Mouse (Mus musculus) forebrain, embryonic 13.5 days (tissue): Measurements from ENCODE around the gene Tmub2. TPM values are rescaled to one million over a fixed set of nuclear protein-coding genes. Genes with fewer than 3 reads are reported as not detected.

ENCODE experiments used
- ATAC-seq: fragments of 200-750 bp; cut with Nextera tagmentation; 2 replicates; pipeline ENCODE4 v1.8.0; 2017
- H3K27ac ChIP-seq: fragments of 300-500 bp; sonication (generic); 2 replicates; pipeline ENCODE4 v1.5.1; 2015; ENCODE audit warnings: inconsistent platforms, mild to moderate bottlenecking, moderate library complexity
- H3K27me3 ChIP-seq: fragments of 300-500 bp; sonication (generic); 2 replicates; pipeline ENCODE4 v1.6.1; 2015; ENCODE audit warnings: mild to moderate bottlenecking, inconsistent platforms
- H3K36me3 ChIP-seq: fragments of 300-500 bp; sonication (generic); 2 replicates; pipeline ENCODE4 v1.6.1; 2015; ENCODE audit warnings: mild to moderate bottlenecking, inconsistent platforms; ENCODE audit not compliant: poor library complexity, severe bottlenecking
- H3K4me1 ChIP-seq: fragments of 300-500 bp; sonication (generic); 2 replicates; pipeline ENCODE4 v1.6.1; 2015; ENCODE audit warnings: inconsistent platforms
- H3K4me2 ChIP-seq: fragments of 300-500 bp; sonication (generic); 2 replicates; pipeline ENCODE4 v1.6.1; 2015; ENCODE audit warnings: inconsistent platforms, mild to moderate bottlenecking, moderate library complexity
- H3K4me3 ChIP-seq: fragments of 300-500 bp; sonication (generic); 2 replicates; pipeline ENCODE4 v1.5.1; 2015; ENCODE audit warnings: mild to moderate bottlenecking, inconsistent platforms
- H3K9ac ChIP-seq: fragments of 300-500 bp; sonication (generic); 2 replicates; pipeline ENCODE4 v1.6.1; 2015; ENCODE audit warnings: mild to moderate bottlenecking, inconsistent platforms
- H3K9me3 ChIP-seq: fragments of 300-500 bp; sonication (generic); replicated peaks from 2 replicates; pipeline ENCODE4 v1.6.1; 2016; ENCODE audit warnings: inconsistent platforms
- WGBS: fragments of 180-500 bp; shearing (Covaris S2); methylation state at CpG from one replicate; pipeline ENCODE4 v1.1.7; 2015; 5-methylcytosine and 5-hydroxymethylcytosine counted together
- polyA plus RNA-seq: library from polyadenylated mRNA; unstranded; fragments of >200 nt; fragmentation: Nextera tagmentation; extraction: Ambion mirVana; gene quantifications from 2 replicates; pipeline ENCODE4 v1.2.1, GENCODE M21; 2015

Tmub2 gene
- polyA plus RNA-seq, 1 experiment from 2014 or later = 63.2 TPM

DNA sequence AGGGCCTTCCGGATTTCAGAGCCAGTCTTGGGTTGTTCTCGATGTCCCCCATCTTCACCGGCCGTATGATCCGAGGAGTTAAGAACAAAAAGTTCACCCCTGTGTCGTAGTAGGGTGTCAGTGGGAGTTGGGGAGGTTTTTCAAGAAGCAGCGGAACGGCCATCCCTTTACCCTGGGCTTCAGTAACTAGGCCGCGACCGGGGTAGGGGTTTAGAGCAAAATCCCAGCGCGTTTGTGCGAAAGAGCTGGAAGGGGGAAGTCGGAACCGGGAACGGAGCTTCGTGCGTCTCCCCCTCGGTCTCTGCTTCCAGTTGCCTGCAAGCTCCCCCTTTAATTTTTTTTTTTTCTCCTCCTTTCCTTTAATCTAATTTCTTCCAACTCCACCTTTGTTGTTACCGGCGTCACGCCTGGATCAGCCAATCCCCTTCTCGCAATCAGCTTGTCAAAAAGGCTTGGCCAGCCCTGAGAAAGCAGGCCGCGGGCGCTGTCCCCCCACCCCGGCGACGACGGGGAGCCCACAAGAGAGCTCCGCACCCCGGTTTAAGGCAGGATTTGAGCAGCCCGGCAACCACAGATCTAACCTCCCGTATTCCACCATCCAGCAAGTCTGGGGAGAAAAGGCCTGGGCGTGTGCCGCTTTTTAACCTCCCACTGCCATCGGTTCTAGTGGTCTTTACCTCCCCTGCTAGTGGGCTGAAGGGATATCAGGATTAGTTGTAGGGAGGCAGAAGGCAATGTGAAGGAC lies 35.4 kb downstream of the Tmub2 start:
- Histone ChIP-seq H3K36me3 (peaks cover 2% of the 10 kb centered on the region; the same call in 1 of the 2 replicates), H3K4me1 (peaks cover 22% of the 10 kb centered on the region), H3K9ac (peak overlapping the region; percentile 100), H3K27ac (peak overlapping the region; percentile 99), H3K27me3 (no peaks in the 10 kb centered on the region), H3K9me3 (no peaks in the 10 kb centered on the region), H3K4me3 (peak overlapping the region; percentile 98), H3K4me2 (peak overlapping the region; percentile 74)
- WGBS = under 1% methylated on average over 38 of the region's 38 CpGs
- ATAC-seq = peak; percentile 60

DNA sequence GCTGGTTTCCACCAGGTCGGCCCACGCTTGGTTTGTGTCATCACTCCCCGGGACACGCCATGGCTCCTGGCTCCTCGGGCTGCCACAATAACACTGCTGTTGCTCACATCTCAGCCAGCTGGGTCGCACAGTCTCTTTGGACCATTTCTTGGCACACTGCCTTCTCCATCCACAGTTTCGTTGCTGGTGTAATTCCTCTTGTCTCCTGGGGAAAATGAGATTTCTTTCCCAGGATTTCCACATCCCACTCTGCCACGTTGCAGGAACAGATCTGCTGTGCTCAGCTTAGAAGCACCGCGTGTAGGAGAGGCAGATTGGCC lies 35.9 kb downstream of the Tmub2 start:
- Histone ChIP-seq H3K9me3 (no peaks in the 10 kb centered on the region), H3K9ac (peak overlapping the region; percentile 100), H3K36me3 (no peaks in the 10 kb centered on the region), H3K4me1 (peaks cover 17% of the 10 kb centered on the region), H3K4me3 (peak overlapping the region; percentile 98), H3K27me3 (no peaks in the 10 kb centered on the region), H3K4me2 (peak overlapping the region; percentile 74), H3K27ac (peak overlapping the region; percentile 99)
- 11% methylated on average over 10 of the region's 10 CpGs for WGBS
- ATAC-seq = peak; percentile 27

DNA sequence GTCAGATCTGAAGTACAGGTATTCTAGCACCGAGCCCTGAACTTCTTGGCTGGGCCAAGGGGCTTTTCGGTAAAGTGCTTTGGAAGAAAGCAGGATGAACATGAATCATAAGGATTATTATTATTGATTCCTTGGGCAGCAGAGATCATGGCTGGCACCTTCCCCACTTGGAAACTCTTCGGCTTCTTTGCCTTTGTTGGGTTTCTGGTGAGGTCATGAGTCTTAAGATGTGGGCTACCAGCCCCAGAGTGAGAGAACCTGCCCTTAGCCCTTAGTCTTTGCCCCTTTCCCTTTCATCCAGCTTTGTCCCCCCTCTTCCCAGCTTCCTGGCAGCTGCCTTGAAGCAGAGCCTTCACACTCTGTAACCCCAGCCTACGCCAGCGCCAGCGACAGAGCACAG lies 37.2 kb downstream of the Tmub2 start:
- Histone ChIP-seq H3K4me1 (peaks cover 8% of the 10 kb centered on the region), H3K4me3 (no peak overlapping the region), H3K9me3 (no peaks in the 10 kb centered on the region), H3K27ac (no peak overlapping the region), H3K36me3 (no peaks in the 10 kb centered on the region), H3K9ac (no peak overlapping the region), H3K4me2 (no peak overlapping the region), H3K27me3 (no peaks in the 10 kb centered on the region)
- ATAC-seq = no peak
- WGBS = 82% methylated on average over 6 of the region's 6 CpGs

DNA sequence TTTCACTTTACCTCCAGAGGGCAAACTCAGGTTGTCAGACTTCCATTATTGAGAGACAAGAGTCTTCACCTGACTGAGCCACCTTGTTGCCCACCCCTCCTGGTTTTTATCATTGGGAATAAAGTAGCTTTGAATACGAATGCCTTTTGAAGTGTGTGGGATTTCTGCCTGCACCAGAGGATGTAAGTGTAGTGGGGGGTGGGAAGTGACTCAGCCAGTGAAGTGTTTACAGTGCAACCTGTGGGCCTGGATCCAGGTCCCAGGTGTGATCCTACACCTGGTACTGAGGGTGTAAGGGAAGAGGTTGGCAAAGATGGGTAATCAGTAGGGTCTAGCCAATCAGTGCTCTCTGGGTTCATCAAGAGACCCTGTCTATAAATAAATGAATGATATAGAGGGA lies 38.8 kb downstream of the Tmub2 start:
- WGBS = 84% methylated on average over 1 of the region's 1 CpGs
- no peak for ATAC-seq
- H3K27ac ChIP-seq = no peak overlapping the region
- peaks cover 8% of the 10 kb centered on the region for H3K4me1 ChIP-seq
- H3K4me2 ChIP-seq = no peak overlapping the region
- no peaks in the 10 kb centered on the region for H3K36me3 ChIP-seq
- no peak overlapping the region for H3K9ac ChIP-seq
- no peak overlapping the region for H3K4me3 ChIP-seq
- H3K27me3 ChIP-seq = no peaks in the 10 kb centered on the region
- H3K9me3 ChIP-seq = no peaks in the 10 kb centered on the region

DNA sequence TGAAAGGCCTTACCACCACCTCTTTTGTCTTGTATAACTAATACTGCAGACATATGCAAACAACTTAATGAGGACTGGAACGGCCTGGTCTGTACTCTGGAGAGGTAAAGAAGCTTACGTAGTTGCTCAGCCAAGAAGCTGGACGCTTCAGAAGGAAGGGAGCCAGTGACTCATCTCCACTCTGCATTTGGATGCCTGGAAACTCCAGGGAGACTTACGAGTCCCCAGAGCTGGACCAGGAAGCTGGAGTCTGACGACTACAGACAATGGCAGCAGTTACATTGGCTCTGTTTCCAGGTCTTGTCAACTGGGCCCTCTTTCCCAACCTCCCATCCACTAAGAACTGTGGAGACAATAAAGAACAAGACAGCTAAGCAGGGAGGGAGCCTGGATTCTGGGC lies 42.5 kb downstream of the Tmub2 start:
- no peak overlapping the region for H3K9ac ChIP-seq
- H3K27me3 ChIP-seq = no peaks in the 10 kb centered on the region
- no peak overlapping the region for H3K4me2 ChIP-seq
- 68% methylated on average over 5 of the region's 5 CpGs for WGBS
- H3K4me1 ChIP-seq = no peaks in the 10 kb centered on the region
- H3K9me3 ChIP-seq = no peaks in the 10 kb centered on the region
- no peaks in the 10 kb centered on the region for H3K36me3 ChIP-seq
- ATAC-seq = no peak
- H3K4me3 ChIP-seq = no peak overlapping the region
- H3K27ac ChIP-seq = no peak overlapping the region

DNA sequence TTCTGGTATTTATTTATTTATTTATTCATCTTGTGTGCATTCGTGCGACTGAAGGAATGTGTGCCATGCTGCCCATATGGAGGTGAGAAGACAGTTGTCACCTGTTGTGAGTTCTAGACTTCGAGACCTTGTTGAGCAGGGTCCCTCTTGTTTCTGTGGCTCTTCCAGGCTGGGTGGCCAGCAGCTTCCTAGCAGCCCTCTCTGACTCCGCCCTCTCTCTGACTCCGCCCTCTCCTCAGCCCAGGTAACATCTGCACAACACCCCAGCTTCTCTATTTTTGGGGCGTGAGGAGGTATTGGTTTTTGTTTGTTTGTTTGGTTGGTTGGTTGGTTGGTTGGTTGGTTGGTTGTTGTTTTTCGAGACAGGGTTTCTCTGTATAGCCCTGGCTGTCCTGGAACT lies 43.1 kb downstream of the Tmub2 start:
- no peaks in the 10 kb centered on the region for H3K36me3 ChIP-seq
- no peaks in the 10 kb centered on the region for H3K27me3 ChIP-seq
- H3K4me1 ChIP-seq = no peaks in the 10 kb centered on the region
- H3K9ac ChIP-seq = no peak overlapping the region
- WGBS = 93% methylated on average over 7 of the region's 7 CpGs
- no peak overlapping the region for H3K4me2 ChIP-seq
- H3K27ac ChIP-seq = no peak overlapping the region
- ATAC-seq = no peak
- H3K9me3 ChIP-seq = no peaks in the 10 kb centered on the region
- no peak overlapping the region for H3K4me3 ChIP-seq

DNA sequence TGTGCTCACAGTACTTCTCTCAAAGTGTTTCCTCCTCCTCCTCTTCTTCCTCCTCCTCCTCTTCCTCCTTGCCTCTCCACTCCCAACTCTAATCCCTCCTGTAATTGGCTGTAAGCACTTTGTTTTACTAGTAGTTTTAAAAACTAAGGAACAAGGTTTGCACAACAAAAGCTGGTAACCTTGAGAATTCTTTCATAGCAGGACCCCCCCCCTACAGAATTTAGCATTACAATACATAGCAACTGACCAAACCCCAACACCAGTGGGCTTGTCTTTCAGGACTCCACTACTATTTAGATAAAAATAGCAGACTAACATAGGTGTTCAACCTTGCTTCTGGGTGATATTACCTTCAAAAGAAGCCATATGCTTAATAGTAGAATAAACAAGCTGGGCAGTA lies 44.8 kb downstream of the Tmub2 start:
- Histone ChIP-seq H3K9me3 (no peaks in the 10 kb centered on the region), H3K4me2 (no peak overlapping the region), H3K9ac (no peak overlapping the region), H3K36me3 (no peaks in the 10 kb centered on the region), H3K27me3 (no peaks in the 10 kb centered on the region), H3K27ac (no peak overlapping the region), H3K4me1 (no peaks in the 10 kb centered on the region), H3K4me3 (no peak overlapping the region)
- ATAC-seq = no peak

DNA sequence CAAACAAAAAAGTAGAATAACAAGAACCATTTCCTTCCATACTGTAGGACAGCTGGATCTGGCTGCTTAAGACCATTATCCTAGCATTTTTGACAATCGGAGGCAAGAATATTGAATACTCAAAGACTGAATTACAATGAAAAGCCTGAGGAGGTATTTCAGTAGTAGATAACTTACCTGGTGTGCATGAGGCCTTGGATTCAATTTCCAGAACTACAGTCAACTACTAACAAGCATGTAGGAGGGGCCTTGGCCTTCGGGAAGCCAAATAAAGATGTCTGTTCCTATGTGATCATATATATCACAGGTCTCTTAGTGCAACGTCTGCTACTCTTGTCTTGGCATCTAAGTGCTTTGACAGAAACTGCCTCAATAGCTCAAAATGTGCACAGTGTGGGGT lies 45.3 kb downstream of the Tmub2 start:
- WGBS = 82% methylated on average over 3 of the region's 3 CpGs
- Histone ChIP-seq H3K4me2 (no peak overlapping the region), H3K4me1 (no peaks in the 10 kb centered on the region), H3K9me3 (no peaks in the 10 kb centered on the region), H3K9ac (no peak overlapping the region), H3K27ac (no peak overlapping the region), H3K4me3 (no peak overlapping the region), H3K36me3 (no peaks in the 10 kb centered on the region), H3K27me3 (no peaks in the 10 kb centered on the region)
- no peak for ATAC-seq

DNA sequence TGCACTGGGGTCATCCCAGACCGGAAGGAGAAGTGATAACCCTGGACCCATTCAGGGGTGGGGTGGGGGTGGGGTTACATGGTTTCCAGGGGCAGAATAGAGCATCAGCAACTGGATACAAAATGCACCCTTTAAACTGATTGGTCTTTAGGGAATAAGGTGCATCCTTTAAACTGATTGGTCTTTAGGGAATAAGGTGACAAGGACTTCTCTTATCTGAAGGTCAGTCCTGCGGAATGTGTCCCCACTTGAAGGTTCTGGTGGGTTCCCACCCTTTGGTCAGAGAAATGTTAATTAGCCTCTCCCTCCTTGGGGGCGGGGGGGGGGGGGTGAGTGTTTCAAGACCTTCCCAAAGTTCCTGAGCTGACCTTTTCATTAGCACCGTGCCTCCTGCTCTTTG lies 47.1 kb downstream of the Tmub2 start:
- no peak for ATAC-seq

DNA sequence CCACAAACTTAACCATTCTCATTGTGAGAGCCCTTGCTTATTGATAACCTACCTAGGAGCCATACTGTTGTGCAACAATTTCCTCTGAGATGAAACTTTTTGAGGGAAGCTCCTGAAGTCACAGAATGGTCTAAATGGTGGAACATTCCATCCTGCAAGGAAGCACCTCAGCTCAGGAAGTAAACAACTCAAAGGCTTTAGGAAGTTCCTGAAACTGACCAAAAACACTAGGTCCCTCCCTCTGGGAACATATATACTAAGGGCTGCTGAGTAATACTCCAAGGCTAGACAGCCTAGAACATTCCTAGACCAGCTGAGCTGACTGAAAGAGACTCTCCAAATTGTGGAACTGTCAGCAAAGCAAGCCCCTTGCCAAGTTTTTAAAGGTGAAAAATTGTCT lies 48.3 kb downstream of the Tmub2 start:
- Histone ChIP-seq H3K9ac (no peak overlapping the region), H3K36me3 (no peaks in the 10 kb centered on the region), H3K27ac (no peak overlapping the region), H3K4me1 (no peaks in the 10 kb centered on the region), H3K27me3 (no peaks in the 10 kb centered on the region), H3K4me2 (no peak overlapping the region), H3K4me3 (no peak overlapping the region), H3K9me3 (no peaks in the 10 kb centered on the region)
- ATAC-seq = no peak

More for the DNA sequence above, 47.1 kb downstream of the Tmub2 start:
- Histone ChIP-seq H3K4me1 (no peaks in the 10 kb centered on the region), H3K36me3 (no peaks in the 10 kb centered on the region), H3K4me2 (no peak overlapping the region), H3K9ac (no peak overlapping the region), H3K9me3 (no peaks in the 10 kb centered on the region), H3K27ac (no peak overlapping the region), H3K27me3 (no peaks in the 10 kb centered on the region), H3K4me3 (no peak overlapping the region)
- WGBS = 52% methylated on average over 4 of the region's 4 CpGs

DNA sequence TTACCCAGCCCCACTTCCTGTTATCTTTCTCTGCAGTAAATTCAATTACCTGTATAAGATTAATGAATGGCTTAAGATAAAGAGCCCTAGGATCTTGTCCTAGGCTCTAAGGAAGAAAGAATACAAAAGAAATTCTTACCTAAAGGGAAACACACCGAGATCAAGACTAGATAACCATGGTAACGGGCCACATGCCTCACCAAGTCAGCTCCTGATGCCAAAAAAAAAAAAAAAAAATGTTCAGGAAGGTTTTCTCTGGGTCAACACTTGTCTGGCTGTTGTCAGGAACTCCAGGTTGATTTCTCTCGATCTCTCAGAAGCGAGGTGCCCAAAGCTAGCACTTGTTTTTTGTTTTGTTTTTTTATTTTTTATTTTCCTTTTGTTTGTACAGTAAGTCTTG lies 49.3 kb downstream of the Tmub2 start:
- WGBS = 65% methylated on average over 4 of the region's 4 CpGs
- Histone ChIP-seq H3K9me3 (no peaks in the 10 kb centered on the region), H3K9ac (no peak overlapping the region), H3K4me2 (no peak overlapping the region), H3K4me1 (peaks cover 6% of the 10 kb centered on the region), H3K27ac (no peak overlapping the region), H3K4me3 (no peak overlapping the region), H3K27me3 (no peaks in the 10 kb centered on the region), H3K36me3 (no peaks in the 10 kb centered on the region)
- no peak for ATAC-seq

DNA sequence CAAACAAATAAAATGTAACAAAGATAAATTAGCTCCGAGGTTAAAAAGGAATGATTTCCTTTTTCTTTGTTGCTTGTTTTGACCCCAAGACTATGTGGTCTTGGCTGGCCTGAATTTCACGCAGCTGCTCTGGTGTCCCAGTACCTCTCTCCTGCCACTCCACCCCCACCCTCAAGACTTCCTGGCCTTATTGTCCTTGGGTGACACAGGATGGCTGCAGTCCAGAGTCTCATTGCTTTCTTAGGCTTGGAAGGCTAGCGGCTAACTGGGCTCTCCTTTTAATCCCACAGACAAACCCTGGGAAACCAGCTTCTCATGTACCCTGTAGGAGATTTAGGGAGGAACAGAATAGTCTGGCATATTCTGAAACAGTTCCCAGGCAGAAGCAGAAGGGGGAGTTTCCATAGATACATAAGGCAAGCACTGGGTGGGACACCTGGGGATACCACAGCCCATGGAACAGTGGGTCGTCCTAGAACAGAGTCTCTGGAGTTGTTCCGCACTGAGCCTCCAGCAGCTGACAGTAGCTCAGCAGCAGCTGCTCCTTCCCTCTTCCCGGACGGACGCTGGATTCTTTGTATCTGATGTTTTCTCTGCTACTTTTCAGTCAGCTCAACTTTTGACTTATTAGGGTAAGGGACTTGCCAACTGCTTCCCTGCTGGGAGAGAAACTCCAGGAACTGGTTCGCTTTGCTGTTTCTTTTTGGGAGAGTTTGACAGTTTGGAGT lies 50.4 kb downstream of the Tmub2 start:
- no peak overlapping the region for H3K4me3 ChIP-seq
- H3K27me3 ChIP-seq = no peaks in the 10 kb centered on the region
- 37% methylated on average over 9 of the region's 9 CpGs for WGBS
- H3K4me1 ChIP-seq = peaks cover 13% of the 10 kb centered on the region
- no peak overlapping the region for H3K27ac ChIP-seq
- H3K36me3 ChIP-seq = no peaks in the 10 kb centered on the region
- no peak overlapping the region for H3K4me2 ChIP-seq
- H3K9ac ChIP-seq = no peak overlapping the region
- no peaks in the 10 kb centered on the region for H3K9me3 ChIP-seq
- no peak for ATAC-seq

DNA sequence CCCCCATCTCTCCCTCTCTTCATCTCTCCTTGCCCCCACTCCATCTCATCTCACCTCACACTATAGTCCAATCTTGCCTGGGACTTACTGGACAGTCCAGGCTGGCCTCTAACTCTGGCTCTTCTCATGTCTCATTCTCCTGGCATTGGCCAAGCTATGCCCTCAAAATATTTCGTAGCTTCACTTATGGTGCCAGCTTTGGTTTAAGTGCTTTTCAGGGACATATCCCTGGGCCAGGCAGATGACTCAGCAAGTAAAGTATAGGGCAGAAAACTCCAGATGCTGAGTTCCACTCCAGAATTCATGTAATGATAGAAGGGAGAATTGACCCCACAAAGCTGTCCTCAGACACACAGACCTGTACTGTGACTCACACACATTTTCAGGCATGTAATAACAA lies 51.5 kb downstream of the Tmub2 start:
- ATAC-seq = no peak
- H3K27me3 ChIP-seq = no peaks in the 10 kb centered on the region
- peaks cover 13% of the 10 kb centered on the region for H3K4me1 ChIP-seq
- no peak overlapping the region for H3K4me3 ChIP-seq
- H3K9ac ChIP-seq = no peak overlapping the region
- 80% methylated on average over 1 of the region's 1 CpGs for WGBS
- no peaks in the 10 kb centered on the region for H3K9me3 ChIP-seq
- no peaks in the 10 kb centered on the region for H3K36me3 ChIP-seq
- H3K27ac ChIP-seq = no peak overlapping the region
- H3K4me2 ChIP-seq = no peak overlapping the region
